Mouse (Mus musculus) ovary, postnatal 10 days (tissue): ENCODE data around the gene Rpl36.
"Not testable (repeated sequence)": the region's sequence is repeated elsewhere in the genome, so short reads cannot be mapped to it uniquely, and the experiment has no call there.

Experiments
- DNase-seq: peaks from one replicate; pipeline ENCODE4 v3.0.0; 2022; ENCODE audit warnings: low spot score

The Rpl36 gene

GRCm38 (mm10) chr17:56609452-56610171 lies 3.6 kb upstream of the Rpl36 start, which contains the start of gene 2410015M20Rik:
2410015M20Rik (minus strand) TSS chr17:56609771.
- DNase-seq, result peak; percentile 83

GRCm38 (mm10) chr17:56611323-56611722 lies 1.9 kb upstream of the Rpl36 start:
- DNase-seq, result no peak

- DNase-seq, result no peak
Observed at GRCm38 (mm10) chr17:56611861-56612564, 1.2 kb upstream of the Rpl36 start.

DNA sequence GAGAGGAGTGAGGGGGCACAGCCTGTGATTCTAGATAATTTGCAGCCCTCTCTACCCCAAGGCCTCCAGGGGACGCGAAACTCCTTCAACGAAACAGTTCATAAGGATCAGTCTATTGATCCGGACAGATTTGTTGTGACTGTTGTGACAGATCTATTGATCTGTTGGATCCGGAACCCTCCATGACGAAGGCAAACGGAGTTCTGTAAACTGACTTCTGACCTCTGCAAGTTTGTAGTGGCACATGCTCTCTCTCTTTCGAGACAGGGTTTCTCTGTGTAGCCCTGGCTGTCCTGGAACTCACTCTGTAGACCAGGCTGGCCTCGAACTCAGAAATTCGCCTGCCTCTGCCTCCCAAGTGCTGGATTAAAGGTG lies 664 bp upstream of the Rpl36 start:
- not testable (repeated sequence) for DNase-seq

DNA sequence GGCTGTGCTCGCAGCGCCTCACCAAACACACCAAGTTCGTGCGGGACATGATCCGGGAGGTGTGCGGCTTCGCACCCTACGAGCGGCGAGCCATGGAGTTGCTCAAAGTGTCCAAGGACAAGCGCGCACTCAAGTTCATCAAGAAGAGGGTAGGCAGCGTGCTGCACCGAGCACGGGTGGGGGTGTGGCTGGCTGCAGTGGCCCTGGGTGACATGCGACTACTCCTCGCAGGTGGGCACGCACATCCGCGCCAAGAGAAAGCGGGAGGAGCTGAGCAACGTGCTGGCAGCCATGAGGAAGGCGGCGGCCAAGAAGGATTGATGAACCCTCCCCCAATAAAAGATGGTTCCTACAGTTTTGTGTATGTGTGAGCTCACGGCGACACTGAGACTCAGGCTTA lies 677 bp downstream of the Rpl36 start:
- DNase-seq, result not testable (repeated sequence)

DNA sequence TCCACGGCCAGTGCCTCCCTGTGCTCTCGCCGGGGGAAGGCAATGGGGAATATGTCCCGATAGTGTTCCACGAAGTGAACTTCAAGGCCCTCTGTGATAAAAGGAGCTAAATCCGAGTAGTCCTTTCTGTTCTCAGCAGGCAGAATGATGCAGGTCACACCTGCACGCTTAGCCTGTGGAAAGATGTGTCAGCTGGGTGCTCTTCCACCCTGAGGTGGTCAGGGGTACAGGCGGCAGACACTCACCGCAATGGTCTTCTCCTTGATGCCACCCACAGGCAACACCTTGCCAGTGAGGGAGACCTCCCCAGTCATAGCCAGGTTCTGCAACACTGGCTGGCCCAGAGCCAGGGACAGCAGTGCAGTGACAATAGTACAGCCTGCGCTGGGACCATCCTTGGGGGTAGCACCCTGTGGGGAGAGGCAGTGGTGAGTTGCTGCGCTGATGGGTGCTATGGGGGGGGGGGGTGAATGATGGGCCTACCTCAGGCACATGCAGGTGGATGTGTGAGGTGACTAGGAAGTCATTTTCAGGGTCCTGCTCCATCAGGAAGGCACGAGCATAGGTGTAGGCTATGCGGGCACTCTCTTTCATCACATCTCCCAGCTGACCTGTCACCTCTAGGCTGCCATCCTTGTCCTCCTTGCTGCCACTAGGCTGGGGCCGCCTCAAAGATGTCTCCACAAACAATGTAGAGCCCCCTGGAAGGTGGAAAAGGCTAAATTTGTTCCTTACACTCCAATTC lies 1.3 kb downstream of the Rpl36 start:
- no peak for DNase-seq

DNA sequence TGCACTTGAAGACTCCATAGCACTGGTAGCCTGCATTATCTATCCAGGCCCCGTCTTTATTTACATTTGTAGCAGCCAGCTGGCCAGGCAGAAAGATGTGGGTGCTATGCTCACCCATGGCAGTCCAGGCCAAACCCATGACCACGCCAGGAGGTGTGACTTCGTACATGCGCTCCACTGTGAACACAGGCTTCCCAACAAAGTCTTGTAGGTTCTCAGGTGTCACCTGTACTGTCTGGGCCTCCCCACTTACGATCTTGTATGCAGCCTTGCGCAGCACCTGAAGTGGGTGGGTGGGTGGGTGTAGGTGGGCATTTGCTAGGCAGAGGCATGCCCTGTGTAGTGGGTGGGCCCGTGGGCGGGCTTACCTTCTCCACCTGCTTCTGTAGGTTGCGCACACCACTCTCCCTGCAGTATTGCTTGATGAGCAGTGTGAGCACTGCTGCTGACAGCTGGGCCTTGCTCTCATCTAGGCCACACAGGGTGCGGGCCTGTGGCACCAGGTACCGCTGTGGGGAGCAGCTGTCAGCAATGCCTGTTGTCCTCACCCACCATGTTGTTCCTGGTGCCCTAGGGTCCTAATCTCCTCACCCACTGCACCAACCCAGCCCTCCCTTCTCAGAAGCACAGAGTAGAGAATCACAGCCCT lies 2.0 kb downstream of the Rpl36 start:
- no peak for DNase-seq

DNA sequence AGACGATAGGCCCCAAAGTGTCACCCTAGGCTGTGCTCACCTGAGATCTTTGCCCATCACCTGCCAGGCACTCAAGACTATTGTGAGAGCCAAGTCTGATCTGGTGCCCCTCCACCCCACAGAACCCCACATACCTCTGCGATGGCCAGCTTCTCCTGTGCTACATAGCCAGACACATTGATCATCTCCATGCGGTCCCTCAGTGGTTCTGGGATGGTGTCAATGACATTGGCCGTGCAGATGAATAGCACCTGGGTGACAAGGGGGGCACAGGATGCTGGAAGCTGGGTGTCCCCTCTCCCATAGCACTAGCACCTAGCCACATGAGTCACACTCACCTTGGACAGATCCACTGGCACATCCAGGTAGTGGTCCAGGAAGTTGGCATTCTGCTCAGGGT lies 2.6 kb downstream of the Rpl36 start:
- DNase-seq, result no peak

- no peak for DNase-seq
Observed at GRCm38 (mm10) chr17:56616725-56617124, 3.5 kb downstream of the Rpl36 start.

- DNase-seq, result no peak
Observed at GRCm38 (mm10) chr17:56617628-56618027, 4.4 kb downstream of the Rpl36 start.

GRCm38 (mm10) chr17:56625495-56625894 lies 12.3 kb downstream of the Rpl36 start:
- DNase-seq, result no peak

DNA sequence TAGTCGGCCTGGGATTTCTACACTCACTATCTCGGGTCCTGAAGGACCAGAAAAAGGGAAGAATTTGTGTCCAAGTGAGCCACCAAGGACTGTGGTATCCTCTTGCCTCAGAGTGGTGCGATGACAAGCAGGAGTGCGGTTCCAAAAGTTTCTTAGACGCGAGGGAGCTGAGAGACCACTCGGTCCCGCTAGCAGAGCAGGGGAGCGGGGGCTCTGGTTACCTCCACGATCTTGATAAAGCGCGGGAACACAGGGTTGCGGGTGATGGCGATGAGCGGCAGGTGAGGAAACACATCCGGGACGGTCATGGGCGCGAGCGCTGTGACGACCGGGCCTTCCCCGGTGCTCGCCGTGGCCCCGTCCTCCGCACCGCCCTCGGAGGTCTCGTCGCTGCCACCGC lies 13.0 kb downstream of the Rpl36 start:
- DNase-seq, result no peak

DNA sequence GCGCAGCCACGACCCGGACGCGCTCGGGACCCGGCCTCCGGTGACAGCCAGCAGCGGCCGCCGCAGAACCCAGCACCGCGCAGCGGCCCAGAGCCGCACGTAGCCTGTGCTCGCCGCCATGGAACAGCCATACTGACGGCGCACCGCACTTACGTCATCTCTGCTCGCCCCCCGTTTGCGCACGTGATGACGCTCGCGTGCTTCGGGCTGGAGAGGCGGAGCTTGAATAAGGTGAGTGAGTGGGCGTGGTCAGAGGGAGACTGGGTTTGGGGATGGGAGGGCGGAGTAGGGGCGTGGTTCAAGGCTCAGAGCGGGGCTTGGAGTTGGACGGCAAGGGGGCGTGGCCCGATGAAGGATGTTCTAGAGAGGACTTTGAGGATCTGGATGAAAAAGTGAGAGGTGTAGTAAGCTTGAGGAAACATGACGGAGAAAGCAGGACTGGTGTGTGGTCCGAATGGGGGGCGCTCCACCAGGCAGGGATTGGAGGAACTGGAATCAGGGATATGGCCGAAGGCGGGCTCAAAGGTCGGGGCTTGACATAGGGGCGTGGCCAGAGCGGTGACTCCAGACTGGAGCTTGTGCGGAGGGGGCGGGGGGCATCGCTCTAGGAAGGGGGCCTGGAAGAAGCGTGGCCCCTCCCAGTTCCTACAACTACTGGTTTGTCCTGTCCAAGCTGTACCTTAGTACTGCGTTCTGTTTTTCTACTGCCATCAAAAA lies 13.7 kb downstream of the Rpl36 start, which contains the start of gene Lonp1:
TSS of gene Lonp1 (minus strand) at position 134 of the 717 bp plus-strand sequence.
- DNase-seq, result peak; percentile 90

GRCm38 (mm10) chr17:56627530-56628277 lies 14.5 kb downstream of the Rpl36 start, which contains the start of gene Catsperd:
Catsperd (plus strand) TSS chr17:56628143.
- no peak for DNase-seq

- not testable (repeated sequence) for DNase-seq
Observed at GRCm38 (mm10) chr17:56629800-56630781, 16.9 kb downstream of the Rpl36 start.

DNA sequence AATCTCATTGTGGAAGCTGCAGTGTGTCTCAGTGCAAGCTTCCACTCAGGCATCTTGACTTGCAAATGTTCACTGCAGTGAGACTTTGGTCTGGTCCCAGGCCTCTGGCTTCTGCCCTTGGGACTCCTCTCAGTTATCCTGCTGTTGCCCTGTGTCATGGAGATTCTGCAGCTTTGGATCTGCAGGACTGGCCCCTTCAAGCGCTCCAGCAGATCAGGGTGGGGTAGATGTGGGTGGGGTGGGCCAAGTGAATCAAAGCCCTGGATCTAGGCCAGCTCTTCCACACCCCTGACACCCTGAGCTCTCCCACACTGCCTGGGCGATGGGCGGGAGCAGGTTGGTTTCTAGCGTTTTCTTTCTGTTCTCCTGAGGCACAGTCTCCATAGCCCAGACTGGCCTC lies 18.6 kb downstream of the Rpl36 start:
- DNase-seq, result no peak

DNA sequence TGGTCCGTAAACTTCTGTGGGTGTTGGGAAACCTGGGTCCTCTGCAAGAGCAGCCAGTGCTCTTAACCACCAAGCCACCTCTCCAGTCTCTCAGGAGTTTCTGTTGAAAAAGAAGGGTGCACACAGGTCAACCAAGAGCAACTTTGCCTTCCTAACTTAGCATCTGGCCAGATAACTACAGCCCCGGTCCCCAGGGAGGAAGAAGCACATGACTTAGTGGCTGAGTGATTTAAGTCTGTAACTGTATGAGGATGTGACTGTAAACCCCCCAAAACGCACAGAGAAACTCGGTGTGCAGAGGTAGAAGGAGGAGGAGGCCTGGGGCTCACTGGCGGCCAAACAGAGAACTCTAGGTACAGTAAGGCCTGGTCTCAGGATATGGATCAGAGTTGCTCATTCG lies 20.8 kb downstream of the Rpl36 start:
- DNase-seq, result no peak

- DNase-seq, result no peak
Observed at GRCm38 (mm10) chr17:56643237-56643636, 30.0 kb downstream of the Rpl36 start.

DNA sequence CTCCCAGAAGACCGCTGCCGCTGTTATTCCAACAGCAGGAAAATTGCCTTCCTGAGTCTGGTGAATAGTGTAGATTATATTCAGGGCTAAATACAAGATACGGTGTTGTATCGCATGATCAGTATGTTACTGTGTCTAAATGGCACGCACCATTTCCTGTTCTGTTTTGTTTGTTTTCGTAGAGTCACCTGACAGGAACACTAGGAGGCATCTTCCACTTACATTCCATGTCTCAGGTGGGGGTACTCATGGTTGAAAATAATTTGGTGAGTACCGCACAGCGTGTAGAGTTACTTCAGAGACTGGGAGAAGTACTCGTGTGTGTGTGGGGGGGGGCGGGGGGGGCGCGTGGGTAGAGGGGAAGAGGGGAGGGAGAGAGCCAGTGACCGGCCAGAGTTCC lies 34.3 kb downstream of the Rpl36 start:
- DNase-seq, result no peak

GRCm38 (mm10) chr17:56651801-56652200 lies 38.6 kb downstream of the Rpl36 start:
- DNase-seq, result no peak
